Mouse (Mus musculus) lung, embryonic 16.5 days (tissue): ENCODE measurements around the gene Rpl3l. TPM values are rescaled to one million over a fixed set of nuclear protein-coding genes. Genes with fewer than 3 reads are reported as not detected.
"Not testable (repeated sequence)": the region's sequence is repeated elsewhere in the genome, so short reads cannot be mapped to it uniquely, and the experiment has no call there.

Source experiments
- ATAC-seq: fragments of 200-750 bp; cut with Nextera tagmentation; 2 replicates; pipeline ENCODE4 v1.8.0; 2017; ENCODE audit warnings: low read depth, mild to moderate bottlenecking, moderate library complexity
- H3K27ac ChIP-seq: fragments of 300-500 bp; sonication (generic); 2 replicates; pipeline ENCODE4 v1.5.1; 2014; ENCODE audit warnings: mild to moderate bottlenecking, control low read depth, low read length
- H3K27me3 ChIP-seq: fragments of 300-500 bp; sonication (generic); 2 replicates; pipeline ENCODE4 v1.6.1; 2014; ENCODE audit warnings: low read depth, low read length, mixed read lengths; ENCODE audit not compliant: control insufficient read depth, insufficient read depth
- H3K36me3 ChIP-seq: fragments of 300-500 bp; sonication (generic); 2 replicates; pipeline ENCODE4 v1.6.1; 2014; ENCODE audit warnings: low read length; ENCODE audit not compliant: control insufficient read depth, insufficient read depth
- H3K4me1 ChIP-seq: fragments of 300-500 bp; sonication (generic); replicated peaks from 2 replicates; pipeline ENCODE4 v1.6.1; 2014; ENCODE audit warnings: low read length, mixed read lengths; ENCODE audit not compliant: control insufficient read depth, insufficient read depth
- H3K4me2 ChIP-seq: fragments of 300-500 bp; sonication (generic); 2 replicates; pipeline ENCODE4 v1.6.1; 2014; ENCODE audit warnings: low read depth, low read length, control low read depth
- H3K4me3 ChIP-seq: fragments of 300-500 bp; sonication (generic); 2 replicates; pipeline ENCODE4 v1.5.1; 2014; ENCODE audit warnings: mild to moderate bottlenecking, low read length, control low read depth
- H3K9ac ChIP-seq: fragments of 300-500 bp; sonication (generic); 2 replicates; pipeline ENCODE4 v1.6.1; 2014; ENCODE audit warnings: low read length, control low read depth
- H3K9me3 ChIP-seq: fragments of 300-500 bp; sonication (generic); 2 replicates; pipeline ENCODE4 v1.6.1; 2016; ENCODE audit warnings: low read length; ENCODE audit not compliant: control insufficient read depth
- WGBS: fragments of 180-500 bp; shearing (Covaris S2); extraction: QIAGEN DNeasy Blood & Tissue Kit; methylation state at CpG from one replicate; pipeline ENCODE4 v1.1.7; 2014; 5-methylcytosine and 5-hydroxymethylcytosine counted together
- polyA plus RNA-seq: library from polyadenylated mRNA; unstranded; fragments of >200 nt; fragmentation: Nextera tagmentation; extraction: Ambion mirVana; gene quantifications from 2 replicates; pipeline ENCODE4 v1.2.1, GENCODE M21; 2015

Rpl3l gene
- polyA plus RNA-seq, 1 experiment from 2014 or later: not detected

DNA sequence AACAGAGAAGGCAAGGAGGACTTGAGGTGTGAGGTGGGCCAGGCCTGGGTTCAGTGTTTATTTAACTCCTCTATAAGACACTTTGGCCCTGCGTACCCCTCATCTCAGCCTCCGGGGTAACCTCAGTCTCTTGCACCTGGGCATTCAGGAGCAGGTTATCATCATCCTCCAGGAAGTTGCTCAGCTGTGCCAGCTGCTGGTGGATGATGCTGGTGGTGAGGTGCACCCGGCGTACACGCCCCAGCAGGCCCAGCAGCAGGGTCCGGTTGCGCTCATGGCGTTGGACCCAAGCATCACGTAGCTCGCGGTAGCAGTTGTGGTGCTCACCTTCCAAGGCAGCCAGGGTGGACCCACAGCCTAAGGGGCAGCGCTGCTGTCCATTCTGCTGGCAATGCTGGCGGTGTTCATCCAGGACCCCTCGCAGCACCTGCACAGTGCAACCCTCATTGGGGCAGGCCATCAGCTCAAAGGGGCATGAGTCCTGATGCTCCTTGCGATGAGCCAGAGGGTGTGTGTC, 11.4 kb upstream of the Rpl3l start:
- Histone ChIP-seq H3K9me3 (no peaks in the 10 kb centered on the region), H3K4me3 (no peak overlapping the region), H3K9ac (no peak overlapping the region), H3K4me1 (peaks cover 7% of the 10 kb centered on the region), H3K36me3 (peaks cover 6% of the 10 kb centered on the region; the same call in 1 of the 2 replicates), H3K27ac (no peak overlapping the region), H3K27me3 (no peaks in the 10 kb centered on the region), H3K4me2 (no peak overlapping the region)
- 94% methylated on average over 15 of the region's 15 CpGs for WGBS
- no peak for ATAC-seq

DNA sequence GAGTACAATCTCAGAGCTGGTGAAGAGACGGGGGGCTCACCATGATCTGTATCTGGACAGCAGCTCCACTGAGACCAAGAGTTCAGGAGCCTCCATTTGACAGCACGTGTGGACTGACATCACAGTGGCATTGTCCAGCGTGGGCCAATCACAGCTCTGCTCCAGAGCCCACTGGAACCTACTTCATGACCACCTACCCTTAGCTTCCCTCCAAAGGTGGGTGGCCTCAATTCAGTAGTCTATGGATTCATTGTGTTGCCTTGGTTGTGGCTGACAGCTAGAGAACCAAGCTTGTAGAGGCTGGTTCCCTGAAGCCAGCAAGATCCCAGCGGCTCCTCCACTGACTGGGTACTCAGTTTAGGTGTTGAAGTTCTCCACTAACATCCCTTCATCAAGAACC, 9.7 kb upstream of the Rpl3l start, which contains the start of the genes Rnf151 and Rps2:
Rnf151 (minus strand) TSS at position 121 of the 400 bp plus-strand sequence.
Rps2 (plus strand) TSS at position 174 of the 400 bp plus-strand sequence.
- Histone ChIP-seq H3K27ac (no peak within 1 kb of the TSS), H3K4me3 (peak within 1 kb of the TSS; percentile 92)
- no peak for ATAC-seq

DNA sequence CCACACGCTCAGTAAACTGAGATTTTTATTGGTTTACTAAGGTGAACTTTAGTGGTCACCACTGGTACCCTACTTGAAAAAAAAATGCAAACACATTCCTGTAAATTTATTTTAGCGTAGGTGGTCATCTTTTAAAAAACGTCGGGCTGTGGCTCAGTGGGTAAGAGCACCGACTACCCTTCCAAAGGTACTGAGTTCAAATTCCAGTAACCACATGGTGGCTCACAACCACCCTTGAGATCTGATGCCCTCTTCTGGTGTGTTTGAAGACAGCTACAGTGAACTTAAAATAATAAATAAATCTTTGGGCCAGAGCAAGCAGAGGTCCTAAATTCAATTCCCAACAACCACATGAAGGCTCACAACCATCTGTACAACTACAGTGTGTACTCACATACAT, 8.7 kb upstream of the Rpl3l start:
- Histone ChIP-seq H3K4me2 (peak overlapping the region; percentile 65), H3K4me1 (peaks cover 29% of the 10 kb centered on the region), H3K36me3 (peaks cover 18% of the 10 kb centered on the region), H3K4me3 (peak overlapping the region; percentile 92), H3K9ac (peak overlapping the region; percentile 97)
- H3K27me3 ChIP-seq, ATAC-seq, H3K27ac ChIP-seq, H3K9me3 ChIP-seq: not testable (repeated sequence)
- 54% methylated on average over 5 of the region's 5 CpGs for WGBS

More for the DNA sequence above, 9.7 kb upstream of the Rpl3l start, which contains the start of the genes Rnf151 and Rps2:
- Histone ChIP-seq H3K36me3 (peaks cover 18% of the 10 kb centered on the region), H3K4me2 (peak within 1 kb of the TSS; percentile 65), H3K9ac (peak within 1 kb of the TSS; percentile 97), H3K27me3 (no peaks in the 10 kb centered on the region), H3K4me1 (peaks cover 23% of the 10 kb centered on the region), H3K9me3 (no peaks in the 10 kb centered on the region)
- WGBS: 83% methylated on average over 4 of the region's 4 CpGs

DNA sequence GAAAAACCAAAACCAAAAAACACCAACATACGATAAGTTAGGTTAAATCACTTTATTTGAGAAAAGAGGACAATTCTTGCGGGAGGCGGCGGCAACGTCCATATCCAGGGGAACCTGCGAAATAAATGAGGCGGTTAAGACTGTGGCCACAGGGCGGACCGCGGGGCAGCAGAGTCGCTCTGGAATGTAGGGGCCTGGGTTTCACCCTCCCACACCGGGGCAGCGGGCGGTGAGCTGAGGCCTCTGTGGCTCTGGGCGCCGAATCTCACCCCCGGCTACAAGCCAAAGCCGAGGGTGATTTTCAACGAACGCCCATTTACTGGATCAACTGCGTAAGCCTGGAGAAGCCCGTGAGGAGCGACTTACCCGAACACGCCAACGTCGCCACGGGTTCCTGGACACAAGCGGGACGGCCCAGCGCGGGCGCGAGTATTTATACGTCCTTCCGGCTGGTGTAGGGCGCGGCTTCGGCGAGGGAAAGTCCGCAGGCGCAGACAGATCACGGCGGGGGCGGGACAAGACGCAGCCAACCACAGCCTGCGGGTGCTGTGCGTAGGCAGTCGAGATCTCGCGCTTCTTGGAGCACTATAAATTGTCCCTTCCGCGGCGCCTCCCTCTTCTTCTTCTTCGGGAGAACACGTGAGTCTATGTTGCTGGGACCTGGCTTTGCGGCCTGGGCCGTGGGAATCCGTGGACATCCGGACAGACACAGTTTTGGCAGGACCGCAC, 8.0 kb upstream of the Rpl3l start:
- Histone ChIP-seq H3K27ac (peak overlapping the region; percentile 87), H3K4me1 (peaks cover 31% of the 10 kb centered on the region), H3K4me3 (peak overlapping the region; percentile 92), H3K9me3 (no peaks in the 10 kb centered on the region), H3K4me2 (peak overlapping the region; percentile 88), H3K27me3 (no peaks in the 10 kb centered on the region), H3K36me3 (peaks cover 18% of the 10 kb centered on the region), H3K9ac (peak overlapping the region; percentile 97)
- peak; percentile 98 for ATAC-seq
- WGBS: 0% methylated on average over 61 of the region's 61 CpGs

DNA sequence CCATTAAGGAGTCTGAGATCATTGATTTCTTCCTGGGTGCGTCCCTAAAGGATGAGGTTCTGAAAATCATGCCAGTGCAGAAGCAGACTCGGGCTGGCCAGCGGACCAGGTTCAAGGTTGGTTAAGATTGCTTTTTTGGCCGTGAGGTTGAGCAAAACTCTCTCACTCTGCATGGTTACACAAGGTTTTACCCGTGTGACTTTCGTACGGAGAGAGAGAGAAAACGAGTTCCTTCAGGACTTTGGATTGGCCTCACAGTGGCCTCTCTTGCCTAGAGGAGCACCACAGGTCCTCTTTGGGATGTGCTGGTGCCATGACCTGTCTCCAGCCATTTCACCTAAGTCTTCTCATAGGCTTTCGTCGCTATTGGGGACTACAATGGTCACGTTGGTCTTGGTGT, 7.0 kb upstream of the Rpl3l start:
- Histone ChIP-seq H3K4me2 (peak overlapping the region; percentile 88), H3K36me3 (peaks cover 18% of the 10 kb centered on the region), H3K27ac (peak overlapping the region; percentile 80; the same call in 1 of the 2 replicates), H3K4me1 (peaks cover 31% of the 10 kb centered on the region), H3K9ac (peak overlapping the region; percentile 85), H3K4me3 (peak overlapping the region; percentile 92)
- ATAC-seq, H3K27me3 ChIP-seq, H3K9me3 ChIP-seq: not testable (repeated sequence)
- WGBS: under 1% methylated on average over 10 of the region's 11 CpGs

DNA sequence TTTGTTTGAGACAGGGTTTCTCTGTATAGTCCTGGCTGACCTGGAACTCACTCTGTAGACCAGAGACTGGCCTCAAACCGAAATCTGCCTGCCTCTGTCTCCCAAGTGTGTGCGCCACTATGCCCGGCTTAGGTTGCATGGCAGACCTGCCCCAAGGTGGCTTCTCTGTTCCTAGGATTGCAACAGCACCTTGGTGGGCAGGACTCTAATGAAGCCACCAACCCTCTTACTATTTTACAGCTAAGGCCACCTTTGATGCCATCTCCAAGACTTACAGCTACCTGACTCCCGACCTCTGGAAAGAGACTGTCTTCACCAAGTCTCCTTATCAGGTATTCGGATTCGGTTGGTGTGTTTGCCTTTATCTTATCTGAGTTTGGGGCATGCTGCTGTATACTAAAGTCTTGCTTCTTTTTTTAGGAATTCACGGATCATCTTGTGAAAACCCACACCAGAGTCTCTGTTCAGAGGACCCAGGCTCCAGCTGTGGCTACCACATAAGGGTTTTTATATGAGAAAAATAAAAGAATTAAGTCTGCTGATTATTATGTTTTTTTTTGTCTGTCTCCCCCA, 6.2 kb upstream of the Rpl3l start:
- H3K27me3 ChIP-seq, ATAC-seq, H3K27ac ChIP-seq, H3K9me3 ChIP-seq: not testable (repeated sequence)
- WGBS: 34% methylated on average over 7 of the region's 7 CpGs
- Histone ChIP-seq H3K4me2 (peak overlapping the region; percentile 88), H3K36me3 (peaks cover 14% of the 10 kb centered on the region), H3K4me3 (peak overlapping the region; percentile 92), H3K9ac (peak overlapping the region; percentile 65), H3K4me1 (peaks cover 31% of the 10 kb centered on the region)

DNA sequence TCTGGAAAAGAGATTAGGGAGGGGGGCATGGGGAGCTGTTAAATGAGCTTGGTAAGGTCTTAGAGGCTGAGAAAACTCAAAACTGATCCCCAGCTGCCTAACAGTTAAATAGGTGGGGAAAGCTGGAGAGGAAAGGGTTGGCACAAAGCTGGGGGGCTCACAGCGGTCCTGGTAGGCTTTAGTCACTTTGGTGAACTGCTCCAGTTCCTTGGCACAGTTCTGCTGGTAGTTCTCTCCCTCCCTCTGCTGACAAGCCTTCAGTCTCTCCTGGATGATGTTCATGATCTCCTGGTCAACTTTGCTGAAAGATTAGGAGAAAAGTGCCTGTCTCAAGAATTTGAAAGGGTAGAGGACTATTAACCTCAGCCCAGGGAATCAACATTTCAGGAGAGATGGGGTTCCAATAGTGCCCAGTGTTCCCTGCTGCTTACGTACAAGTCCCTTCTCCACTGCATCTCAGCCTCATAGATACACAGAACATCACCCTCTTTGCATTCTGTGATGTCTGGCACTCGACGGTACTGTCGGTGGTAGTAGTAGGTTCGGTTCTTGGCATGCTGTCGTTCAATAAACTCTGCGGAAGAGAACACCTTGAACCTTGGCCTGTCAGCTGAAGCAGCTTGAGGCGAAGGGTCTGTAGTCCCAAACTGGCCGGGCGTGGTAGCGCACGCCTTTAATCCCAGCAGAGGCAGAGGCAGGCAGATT, 5.2 kb upstream of the Rpl3l start:
- Histone ChIP-seq H3K27me3 (no peaks in the 10 kb centered on the region), H3K9me3 (no peaks in the 10 kb centered on the region), H3K9ac (0 out of 2 replicates have a peak overlapping the region, but pooled peaks have one; percentile 37), H3K27ac (no peak overlapping the region), H3K4me2 (peak overlapping the region; percentile 89), H3K4me3 (no peak overlapping the region), H3K4me1 (peaks cover 31% of the 10 kb centered on the region), H3K36me3 (peaks cover 12% of the 10 kb centered on the region)
- no peak for ATAC-seq
- 29% methylated on average over 13 of the region's 13 CpGs for WGBS

DNA sequence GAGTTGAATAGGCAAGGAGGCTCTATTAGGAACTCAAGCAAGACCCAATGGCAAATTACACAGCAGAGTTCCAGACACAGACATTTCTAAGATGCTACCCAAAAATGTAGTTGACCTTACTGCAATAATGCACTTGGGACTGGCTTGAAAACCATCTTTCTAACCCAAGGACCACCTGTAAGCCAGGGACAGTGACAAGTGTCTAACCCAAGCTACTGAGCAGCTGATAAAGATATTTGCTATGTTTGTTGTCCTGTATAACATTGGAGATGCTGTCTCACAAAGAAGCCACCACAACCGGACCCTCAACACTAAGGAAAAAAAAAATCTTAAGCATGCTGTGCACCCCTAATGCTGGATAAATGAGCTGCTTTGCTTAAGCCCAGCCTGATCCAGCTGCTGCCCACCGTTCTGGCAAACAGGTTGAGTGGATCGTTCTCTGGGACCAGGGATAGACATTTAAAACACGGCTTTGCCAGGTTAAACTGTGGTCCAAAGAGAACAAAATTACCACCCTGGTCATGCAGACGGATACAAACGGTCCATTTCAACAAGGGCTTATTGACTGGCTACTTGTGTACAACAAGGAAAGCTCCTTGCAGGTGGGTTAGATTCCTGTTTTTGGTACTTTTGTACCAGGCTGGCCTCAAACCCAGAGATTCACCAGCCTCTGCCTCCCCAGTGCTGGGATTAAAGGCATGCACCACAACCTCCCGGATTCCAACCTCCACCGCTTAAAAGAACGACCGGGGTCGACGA, 4.3 kb upstream of the Rpl3l start:
- WGBS: under 1% methylated on average over 12 of the region's 12 CpGs
- no peaks in the 10 kb centered on the region for H3K9me3 ChIP-seq
- H3K9ac ChIP-seq: peak overlapping the region; percentile 94
- peaks cover 12% of the 10 kb centered on the region for H3K36me3 ChIP-seq
- H3K4me1 ChIP-seq: peaks cover 31% of the 10 kb centered on the region
- H3K27me3 ChIP-seq: no peaks in the 10 kb centered on the region
- H3K4me2 ChIP-seq: peak overlapping the region; percentile 89
- peak overlapping the region; percentile 84 for H3K27ac ChIP-seq
- H3K4me3 ChIP-seq: peak overlapping the region; percentile 93
- no peak for ATAC-seq
